Mouse (Mus musculus): ENCODE measurements at regions not wholly inside any gene's neighbourhood (a gene's known extent, or its start where the extent isn't known, plus 50 kb on each side); places are given as distances from the start of the nearest gene placed in this dataset.

- Histone ChIP-seq H3K27ac (replicated peaks; ENCODE audit: low read depth, low read length) (no peak overlapping the region), H3K4me2 (ENCODE audit: low read depth, low read length) (no peak overlapping the region), H3K4me1 (ENCODE audit: control insufficient read depth, insufficient read depth, low read length) (0 out of 2 replicates have a peak, but pooled peaks cover 3% of the 10 kb centered on the region), H3K36me3 (ENCODE audit: control insufficient read depth, insufficient read depth, low read length) (no peaks in the 10 kb centered on the region), H3K9ac (ENCODE audit: low read depth, low read length) (no peak overlapping the region), H3K4me3 (ENCODE audit: low read depth, low read length) (no peak overlapping the region), H3K27me3 (replicated peaks; ENCODE audit: control insufficient read depth, insufficient read depth, low read length) (no peaks in the 10 kb centered on the region), H3K9me3 (ENCODE audit: control insufficient read depth, low read length) (no peaks in the 10 kb centered on the region)
- ATAC-seq (ENCODE audit: low read depth), result no peak
- DNase-seq (ENCODE audit: low spot score), result no peak
- 8% methylated on average over 8 of the region's 8 CpGs for WGBS
Measured at GRCm38 (mm10) chr11:84660877-84661276, 135.5 kb upstream of the Lhx1 start.

GRCm38 (mm10) chr11:84659370-84659937 is 134.1 kb upstream of the Lhx1 start:
- 77% methylated on average over 7 of the region's 7 CpGs for WGBS
- DNase-seq (ENCODE audit: low spot score), result peak; percentile 51
- H3K27me3 ChIP-seq (replicated peaks; ENCODE audit: control insufficient read depth, insufficient read depth, low read length), result no peaks in the 10 kb centered on the region
- no peak overlapping the region for H3K9ac ChIP-seq (ENCODE audit: low read depth, low read length)
- no peak overlapping the region for H3K4me2 ChIP-seq (ENCODE audit: low read depth, low read length)
- H3K9me3 ChIP-seq (ENCODE audit: control insufficient read depth, low read length), result no peaks in the 10 kb centered on the region
- H3K4me3 ChIP-seq (ENCODE audit: low read depth, low read length), result no peak overlapping the region
- no peaks in the 10 kb centered on the region for H3K36me3 ChIP-seq (ENCODE audit: control insufficient read depth, insufficient read depth, low read length)
- ATAC-seq (ENCODE audit: low read depth), result no peak; the same call in 1 of the 2 replicates
- 0 out of 2 replicates have a peak, but pooled peaks cover 3% of the 10 kb centered on the region for H3K4me1 ChIP-seq (ENCODE audit: control insufficient read depth, insufficient read depth, low read length)
- H3K27ac ChIP-seq (replicated peaks; ENCODE audit: low read depth, low read length), result no peak overlapping the region

DNA sequence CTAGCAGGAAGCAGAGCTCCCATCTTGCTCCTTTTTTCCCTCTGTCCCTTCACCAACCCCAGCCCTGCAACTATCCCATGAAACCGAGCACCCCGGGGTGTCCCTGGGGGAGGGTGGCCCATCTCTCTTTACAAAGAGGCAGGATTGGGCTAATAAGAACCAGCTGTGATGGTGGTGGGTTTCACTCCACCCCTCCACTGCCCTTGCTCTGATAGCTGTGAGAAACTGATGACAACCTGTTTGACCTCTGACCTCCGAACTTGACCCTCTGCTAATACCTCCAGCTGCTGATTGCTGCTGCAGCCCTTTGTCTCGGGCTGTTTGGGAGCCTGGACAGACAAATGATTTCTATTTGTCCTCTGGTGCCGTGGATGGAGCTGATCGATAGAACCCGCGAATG is 128.1 kb upstream of the Lhx1 start:
- H3K9me3 ChIP-seq (ENCODE audit: control insufficient read depth, low read length), result no peaks in the 10 kb centered on the region
- no peak overlapping the region for H3K4me3 ChIP-seq (ENCODE audit: low read depth, low read length)
- H3K27me3 ChIP-seq (replicated peaks; ENCODE audit: control insufficient read depth, insufficient read depth, low read length), result no peaks in the 10 kb centered on the region; the same call in 1 of the 2 replicates
- no peak for ATAC-seq (ENCODE audit: low read depth)
- no peak overlapping the region for H3K4me2 ChIP-seq (ENCODE audit: low read depth, low read length)
- WGBS, result 30% methylated on average over 8 of the region's 8 CpGs
- H3K4me1 ChIP-seq (ENCODE audit: control insufficient read depth, insufficient read depth, low read length), result no peaks in the 10 kb centered on the region
- DNase-seq (ENCODE audit: low spot score), result no peak
- no peaks in the 10 kb centered on the region for H3K36me3 ChIP-seq (ENCODE audit: control insufficient read depth, insufficient read depth, low read length)
- no peak overlapping the region for H3K9ac ChIP-seq (ENCODE audit: low read depth, low read length)
- H3K27ac ChIP-seq (replicated peaks; ENCODE audit: low read depth, low read length), result no peak overlapping the region

DNA sequence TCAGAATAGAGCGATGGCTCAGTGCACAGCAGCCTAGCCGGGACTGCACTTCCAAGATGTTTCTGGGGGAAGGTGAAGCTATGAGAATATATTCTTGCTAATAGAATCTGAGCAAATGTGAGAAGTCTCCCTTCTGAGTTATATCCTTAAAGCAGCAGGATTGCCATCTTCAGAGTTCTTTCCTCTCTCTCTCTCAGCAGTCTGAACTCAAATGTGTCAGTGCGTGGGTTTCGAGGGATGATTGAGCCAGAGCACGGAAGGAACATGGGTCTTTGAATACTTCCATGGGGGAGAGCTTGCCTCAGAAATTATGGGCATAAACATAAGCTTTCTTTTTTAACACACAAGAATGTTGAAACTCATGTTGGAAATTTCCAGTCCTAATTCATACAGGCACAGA is 123.6 kb upstream of the Lhx1 start:
- ATAC-seq (ENCODE audit: low read depth) (no peak), DNase-seq (ENCODE audit: low spot score) (no peak)
- peaks cover 6% of the 10 kb centered on the region; the same call in 1 of the 2 replicates for H3K9me3 ChIP-seq (ENCODE audit: control insufficient read depth, low read length)
- no peak overlapping the region for H3K9ac ChIP-seq (ENCODE audit: low read depth, low read length)
- H3K27me3 ChIP-seq (replicated peaks; ENCODE audit: control insufficient read depth, insufficient read depth, low read length), result peaks cover 4% of the 10 kb centered on the region; the same call in 1 of the 2 replicates
- H3K4me1 ChIP-seq (ENCODE audit: control insufficient read depth, insufficient read depth, low read length), result no peaks in the 10 kb centered on the region
- H3K27ac ChIP-seq (replicated peaks; ENCODE audit: low read depth, low read length), result no peak overlapping the region
- WGBS, result 83% methylated on average over 5 of the region's 5 CpGs
- no peak overlapping the region for H3K4me3 ChIP-seq (ENCODE audit: low read depth, low read length)
- no peak overlapping the region for H3K4me2 ChIP-seq (ENCODE audit: low read depth, low read length)
- no peaks in the 10 kb centered on the region for H3K36me3 ChIP-seq (ENCODE audit: control insufficient read depth, insufficient read depth, low read length)

GRCm38 (mm10) chr11:84647104-84647503 is 121.8 kb upstream of the Lhx1 start:
- Histone ChIP-seq H3K36me3 (ENCODE audit: control insufficient read depth, insufficient read depth, low read length) (no peaks in the 10 kb centered on the region), H3K27ac (replicated peaks; ENCODE audit: low read depth, low read length) (no peak overlapping the region), H3K4me2 (ENCODE audit: low read depth, low read length) (no peak overlapping the region), H3K9me3 (ENCODE audit: control insufficient read depth, low read length) (peaks cover 6% of the 10 kb centered on the region; the same call in 1 of the 2 replicates), H3K4me1 (ENCODE audit: control insufficient read depth, insufficient read depth, low read length) (no peaks in the 10 kb centered on the region), H3K4me3 (ENCODE audit: low read depth, low read length) (no peak overlapping the region), H3K27me3 (replicated peaks; ENCODE audit: control insufficient read depth, insufficient read depth, low read length) (peaks cover 22% of the 10 kb centered on the region), H3K9ac (ENCODE audit: low read depth, low read length) (no peak overlapping the region)
- ATAC-seq (ENCODE audit: low read depth) (no peak), DNase-seq (ENCODE audit: low spot score) (no peak)
- WGBS, result 91% methylated on average over 5 of the region's 5 CpGs

GRCm38 (mm10) chr11:84643107-84643372 is 117.7 kb upstream of the Lhx1 start:
- ATAC-seq (ENCODE audit: low read depth) (no peak), DNase-seq (ENCODE audit: low spot score) (no peak)
- Histone ChIP-seq H3K4me2 (ENCODE audit: low read depth, low read length) (peak overlapping the region; percentile 85; the same call in 1 of the 2 replicates), H3K4me1 (ENCODE audit: control insufficient read depth, insufficient read depth, low read length) (no peaks in the 10 kb centered on the region), H3K4me3 (ENCODE audit: low read depth, low read length) (peak overlapping the region; percentile 47; the same call in 1 of the 2 replicates), H3K9ac (ENCODE audit: low read depth, low read length) (no peak overlapping the region), H3K27me3 (replicated peaks; ENCODE audit: control insufficient read depth, insufficient read depth, low read length) (peaks cover 41% of the 10 kb centered on the region), H3K27ac (replicated peaks; ENCODE audit: low read depth, low read length) (no peak overlapping the region), H3K36me3 (ENCODE audit: control insufficient read depth, insufficient read depth, low read length) (no peaks in the 10 kb centered on the region), H3K9me3 (ENCODE audit: control insufficient read depth, low read length) (peaks cover 6% of the 10 kb centered on the region; the same call in 1 of the 2 replicates)
- WGBS, result 48% methylated on average over 5 of the region's 5 CpGs

GRCm38 (mm10) chr11:84642300-84643106 is 117.2 kb upstream of the Lhx1 start:
- peak overlapping the region; percentile 47 for H3K4me3 ChIP-seq (ENCODE audit: low read depth, low read length)
- H3K9ac ChIP-seq (ENCODE audit: low read depth, low read length), result peak overlapping the region; percentile 70
- ATAC-seq (ENCODE audit: low read depth) (no peak), DNase-seq (ENCODE audit: low spot score) (no peak)
- H3K4me2 ChIP-seq (ENCODE audit: low read depth, low read length), result peak overlapping the region; percentile 85
- H3K27me3 ChIP-seq (replicated peaks; ENCODE audit: control insufficient read depth, insufficient read depth, low read length), result peaks cover 41% of the 10 kb centered on the region
- H3K27ac ChIP-seq (replicated peaks; ENCODE audit: low read depth, low read length), result no peak overlapping the region
- H3K9me3 ChIP-seq (ENCODE audit: control insufficient read depth, low read length), result peaks cover 6% of the 10 kb centered on the region; the same call in 1 of the 2 replicates
- no peaks in the 10 kb centered on the region for H3K36me3 ChIP-seq (ENCODE audit: control insufficient read depth, insufficient read depth, low read length)
- no peaks in the 10 kb centered on the region for H3K4me1 ChIP-seq (ENCODE audit: control insufficient read depth, insufficient read depth, low read length)
- 8% methylated on average over 13 of the region's 67 CpGs for WGBS

DNA sequence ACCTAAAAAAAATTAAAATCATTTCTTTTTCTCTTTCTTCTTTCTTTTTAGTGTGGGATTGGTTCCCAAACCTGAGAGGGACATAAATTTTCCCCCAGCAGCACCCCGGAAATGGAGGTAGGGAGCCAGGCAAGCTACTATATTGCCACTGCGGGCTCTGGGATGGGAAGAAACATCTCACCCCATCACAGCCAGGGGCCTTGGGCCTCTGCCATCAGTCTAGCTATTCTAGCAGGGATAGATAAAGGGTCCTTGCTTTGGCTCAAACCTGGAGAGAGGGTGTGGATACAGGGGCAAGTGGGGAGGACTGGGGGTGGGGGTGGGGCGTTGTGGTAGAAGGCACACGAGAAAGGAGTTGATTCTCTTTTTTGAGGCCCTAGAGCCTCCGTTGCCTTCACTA is 116.3 kb upstream of the Lhx1 start:
- Histone ChIP-seq H3K9me3 (ENCODE audit: control insufficient read depth, low read length) (no peaks in the 10 kb centered on the region), H3K27me3 (replicated peaks; ENCODE audit: control insufficient read depth, insufficient read depth, low read length) (peaks cover 41% of the 10 kb centered on the region), H3K36me3 (ENCODE audit: control insufficient read depth, insufficient read depth, low read length) (no peaks in the 10 kb centered on the region), H3K9ac (ENCODE audit: low read depth, low read length) (no peak overlapping the region), H3K27ac (replicated peaks; ENCODE audit: low read depth, low read length) (no peak overlapping the region), H3K4me1 (ENCODE audit: control insufficient read depth, insufficient read depth, low read length) (no peaks in the 10 kb centered on the region), H3K4me3 (ENCODE audit: low read depth, low read length) (no peak overlapping the region), H3K4me2 (ENCODE audit: low read depth, low read length) (0 out of 2 replicates have a peak overlapping the region, but pooled peaks have one; percentile 85)
- 13% methylated on average over 5 of the region's 5 CpGs for WGBS
- no peak for ATAC-seq (ENCODE audit: low read depth)
- DNase-seq (ENCODE audit: low spot score), result no peak

- ATAC-seq (ENCODE audit: low read depth), result no peak
- Histone ChIP-seq H3K4me3 (ENCODE audit: low read depth, low read length) (no peak overlapping the region), H3K4me1 (ENCODE audit: control insufficient read depth, insufficient read depth, low read length) (no peaks in the 10 kb centered on the region), H3K27me3 (replicated peaks; ENCODE audit: control insufficient read depth, insufficient read depth, low read length) (peaks cover 31% of the 10 kb centered on the region), H3K4me2 (ENCODE audit: low read depth, low read length) (no peak overlapping the region), H3K36me3 (ENCODE audit: control insufficient read depth, insufficient read depth, low read length) (no peaks in the 10 kb centered on the region), H3K27ac (replicated peaks; ENCODE audit: low read depth, low read length) (no peak overlapping the region), H3K9ac (ENCODE audit: low read depth, low read length) (no peak overlapping the region), H3K9me3 (ENCODE audit: control insufficient read depth, low read length) (no peaks in the 10 kb centered on the region)
- WGBS, result 39% methylated on average over 9 of the region's 9 CpGs
- no peak for DNase-seq (ENCODE audit: low spot score)
Measured at GRCm38 (mm10) chr11:84638353-84638752, 113.0 kb upstream of the Lhx1 start.

Measured in embryonic facial prominence, embryonic 14.5 days (tissue).